Mouse (Mus musculus): ENCODE results near the gene Ttc22.
A peak's percentile ranks its signal among the peaks of the same experiment; 100 is the strongest.

Gene Ttc22

GRCm38 (mm10) chr4:106622030-106622493, at the start of gene Ttc22:
Ttc22 (plus strand) TSS chr4:106622432.
- peak; percentile 83 to 90 for DNase-seq

GRCm38 (mm10) chr4:106575022-106575421, 47.2 kb upstream of the Ttc22 start:
- no peak for DNase-seq

- peak; percentile 61 to 83 for DNase-seq
These were observed 44.7 kb upstream of the Ttc22 start for GRCm38 (mm10) chr4:106577511-106577910.

DNA sequence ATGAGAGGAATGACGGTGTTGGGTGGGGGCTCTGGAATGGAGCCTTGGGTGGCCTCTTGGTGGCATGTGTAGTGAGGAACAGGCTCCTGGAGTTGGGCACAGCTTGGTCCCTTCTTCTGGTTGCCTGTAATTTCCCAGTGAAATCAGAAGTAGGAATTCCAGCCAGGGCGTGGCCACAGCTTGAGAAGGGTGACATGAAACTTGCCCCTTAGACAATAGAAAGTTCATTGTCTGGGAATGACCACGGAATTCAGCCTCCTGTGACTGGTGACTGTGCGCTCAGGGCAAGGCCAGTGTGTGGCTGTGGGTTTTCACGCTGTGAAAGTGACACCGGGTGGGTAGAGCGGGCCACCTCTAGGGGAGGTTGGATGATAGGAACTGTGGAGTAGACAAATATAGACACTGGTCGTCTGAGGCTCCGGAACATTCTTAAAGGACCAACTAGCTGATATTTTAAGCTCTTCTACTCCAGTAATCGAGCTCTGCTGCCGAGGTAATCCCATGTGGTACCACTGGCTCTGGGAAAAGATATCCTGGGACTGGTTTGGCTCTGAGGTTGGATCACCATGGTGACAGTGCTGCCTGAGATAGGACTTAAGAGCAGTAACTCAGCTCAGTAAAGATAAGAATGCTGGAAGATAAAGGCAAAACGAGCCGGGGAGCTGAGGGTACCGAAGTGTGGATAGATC, 40.9 kb upstream of the Ttc22 start:
- DNase-seq = no peak

- DNase-seq = no peak
These were observed 40.4 kb upstream of the Ttc22 start for GRCm38 (mm10) chr4:106581865-106582204.

- peak; percentile 82 to 92 for DNase-seq
These were observed 39.6 kb upstream of the Ttc22 start for GRCm38 (mm10) chr4:106582428-106583153.

DNA sequence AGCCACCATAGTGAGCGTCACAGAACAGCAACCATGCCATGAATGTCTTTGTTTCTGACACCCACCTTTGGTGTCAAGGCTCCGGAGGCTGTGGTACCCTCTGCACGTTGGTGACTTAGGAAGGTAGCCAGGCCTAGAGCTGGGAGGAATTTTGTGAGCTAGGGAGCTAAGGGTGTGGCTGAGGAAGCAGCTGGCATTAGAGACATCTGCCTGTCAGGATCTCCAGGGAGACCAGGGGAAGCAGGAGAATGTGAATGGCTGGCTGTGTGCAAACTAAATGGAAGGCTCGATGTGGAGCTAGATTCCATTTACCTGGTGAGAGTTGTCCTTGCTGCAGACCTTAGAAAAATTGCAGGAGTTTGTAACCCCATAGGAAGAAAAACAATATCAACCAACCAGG, 37.6 kb upstream of the Ttc22 start:
- no peak for DNase-seq

DNA sequence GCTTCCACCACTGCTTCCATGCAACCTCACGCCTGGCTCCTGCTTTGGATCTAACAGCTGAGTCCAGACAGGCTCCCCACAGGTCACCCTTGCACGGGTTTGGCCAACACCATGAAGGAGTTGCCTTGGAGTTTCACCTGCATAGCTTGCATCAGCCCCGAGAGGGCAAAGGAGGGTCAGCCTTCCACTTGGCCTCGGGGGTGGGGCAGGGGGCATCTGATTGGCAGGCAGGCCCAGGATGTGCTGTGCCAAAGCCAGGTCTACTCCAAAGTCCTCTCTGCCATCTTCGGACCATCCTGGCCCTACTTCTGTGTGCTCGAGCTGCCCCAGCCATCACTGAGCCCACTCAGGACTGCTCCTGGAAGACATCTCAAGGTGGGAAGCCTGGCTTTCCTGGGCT, 35.2 kb upstream of the Ttc22 start:
- peak; percentile 79 to 95 for DNase-seq

DNA sequence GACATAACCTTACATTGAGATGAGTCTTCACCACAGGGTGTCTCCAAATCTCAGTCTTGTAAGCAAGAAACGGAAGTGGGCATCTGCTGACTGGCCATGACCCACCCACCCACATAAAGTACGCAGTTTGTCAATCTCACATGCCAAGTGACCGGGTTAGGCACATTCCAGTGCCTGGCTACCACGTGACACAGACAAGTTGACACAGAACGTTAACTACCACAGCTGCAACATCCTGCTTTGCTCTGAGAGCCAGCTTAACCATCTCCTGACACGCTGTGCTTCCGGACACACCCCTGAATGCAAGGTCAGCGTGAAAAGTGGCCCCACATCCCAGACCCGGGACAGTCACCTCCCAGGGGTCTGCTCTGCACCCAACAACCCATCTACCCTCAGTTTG, 32.1 kb upstream of the Ttc22 start:
- DNase-seq = peak; percentile 18 to 64

DNA sequence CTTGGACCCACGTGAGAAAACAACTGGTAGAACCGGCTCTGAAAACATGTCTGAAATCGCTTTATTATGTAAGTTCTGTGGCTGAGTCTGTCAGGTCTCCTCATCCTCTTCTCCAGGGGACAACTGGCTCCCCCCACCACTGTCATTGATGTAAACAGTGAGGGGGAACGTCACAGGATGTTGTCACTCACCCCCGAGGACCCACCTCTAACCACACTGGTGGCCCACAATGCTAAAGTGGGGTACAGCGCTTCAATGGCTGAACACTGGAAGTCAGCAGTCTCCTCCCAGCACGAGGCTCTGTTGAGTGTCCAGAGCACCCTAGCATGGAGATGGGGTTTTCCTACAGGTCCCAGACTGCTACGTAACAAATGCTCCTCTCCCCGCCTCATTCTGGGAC, 31.4 kb upstream of the Ttc22 start:
- no peak for DNase-seq

- DNase-seq = no peak
These were observed 28.6 kb upstream of the Ttc22 start for GRCm38 (mm10) chr4:106593636-106594035.

GRCm38 (mm10) chr4:106596200-106596599, 26.0 kb upstream of the Ttc22 start:
- peak in 1 of 2 experiments; percentile 32 for DNase-seq

- DNase-seq = no peak
These were observed 25.2 kb upstream of the Ttc22 start for GRCm38 (mm10) chr4:106597055-106597454.

- no peak for DNase-seq
These were observed 24.5 kb upstream of the Ttc22 start for GRCm38 (mm10) chr4:106597741-106598140.

- peak in 1 of 2 experiments; percentile 26 for DNase-seq
These were observed 22.8 kb upstream of the Ttc22 start for GRCm38 (mm10) chr4:106599415-106599814.

- DNase-seq = peak; percentile 56 to 73
These were observed 21.5 kb upstream of the Ttc22 start for GRCm38 (mm10) chr4:106600770-106601169.

- DNase-seq = peak in 1 of 2 experiments; percentile 30
These were observed 15.3 kb upstream of the Ttc22 start for GRCm38 (mm10) chr4:106606639-106607554.

- peak in 1 of 2 experiments; percentile 56 for DNase-seq
These were observed 14.3 kb upstream of the Ttc22 start for GRCm38 (mm10) chr4:106607905-106608304.

- DNase-seq = no peak
These were observed 9.1 kb upstream of the Ttc22 start for GRCm38 (mm10) chr4:106613105-106613504.

DNA sequence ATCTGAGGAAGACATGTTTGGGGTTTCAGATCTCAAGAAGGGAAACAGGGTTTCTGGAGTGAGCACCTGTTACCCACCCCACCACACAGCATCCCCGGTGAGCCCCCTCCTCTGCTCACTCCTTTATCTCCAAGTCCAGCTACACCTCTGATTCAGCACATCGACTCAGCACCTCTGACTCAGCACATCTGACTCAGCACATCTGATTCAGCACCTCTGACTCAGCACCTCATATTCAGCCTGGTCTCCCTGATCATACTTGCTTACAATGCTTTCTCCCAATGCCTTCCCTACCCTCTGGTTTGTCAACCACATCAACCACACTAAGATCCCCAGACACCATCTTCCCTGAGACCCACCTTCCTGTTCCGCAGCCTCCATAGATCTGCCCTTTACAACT, 8.7 kb upstream of the Ttc22 start:
- DNase-seq = peak in 1 of 2 experiments; percentile 38

DNA sequence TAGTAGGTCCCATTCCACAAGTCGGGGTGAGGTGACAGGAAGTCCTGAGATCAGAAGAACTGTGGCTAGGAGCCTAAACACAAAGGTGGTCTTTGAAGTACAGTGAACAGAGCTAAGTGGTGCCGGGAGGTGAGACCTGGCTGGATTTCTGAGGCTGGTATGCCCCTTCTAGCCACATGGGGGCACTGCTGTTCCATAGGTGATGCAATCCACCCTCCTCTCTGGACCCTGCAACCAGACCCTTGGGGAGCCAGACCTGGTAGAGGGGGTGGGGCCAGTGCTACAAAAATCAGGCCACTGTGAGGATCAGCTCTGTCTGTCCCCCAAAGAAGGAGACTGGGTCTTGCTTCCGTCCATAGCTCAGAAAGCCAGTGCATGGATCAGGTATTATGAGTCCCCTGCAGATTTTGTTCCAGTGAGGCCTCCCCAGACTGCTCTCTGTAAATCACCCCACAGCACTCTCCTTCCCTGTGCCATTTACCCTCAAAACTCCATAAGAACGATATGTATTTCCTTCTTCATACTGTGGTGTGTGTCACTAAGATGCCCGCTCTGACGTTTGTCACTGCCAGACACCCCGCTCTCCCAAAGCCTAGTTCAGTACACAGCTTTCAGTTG, 7.9 kb upstream of the Ttc22 start:
- DNase-seq = peak; percentile 73

DNA sequence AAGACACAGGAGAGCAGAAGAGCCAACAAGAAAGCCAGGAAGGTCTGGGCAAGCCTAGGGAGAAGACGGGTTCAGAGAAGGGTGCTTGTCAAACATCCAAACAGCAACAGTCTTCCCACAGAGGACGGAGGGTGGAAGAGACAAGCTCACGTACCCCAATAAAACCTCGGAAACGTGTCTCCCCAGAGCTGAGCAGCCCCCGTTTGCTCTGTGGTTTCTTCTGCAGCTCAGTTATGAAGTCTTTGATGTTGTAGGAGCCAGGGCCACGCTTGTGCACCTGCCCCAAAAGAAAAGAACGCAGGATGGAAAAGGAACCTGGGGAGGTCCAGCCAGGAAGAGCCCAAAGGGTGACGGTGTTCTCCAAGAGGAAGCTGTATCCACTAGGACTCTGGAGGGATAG, 7.4 kb upstream of the Ttc22 start:
- DNase-seq = no peak

DNA sequence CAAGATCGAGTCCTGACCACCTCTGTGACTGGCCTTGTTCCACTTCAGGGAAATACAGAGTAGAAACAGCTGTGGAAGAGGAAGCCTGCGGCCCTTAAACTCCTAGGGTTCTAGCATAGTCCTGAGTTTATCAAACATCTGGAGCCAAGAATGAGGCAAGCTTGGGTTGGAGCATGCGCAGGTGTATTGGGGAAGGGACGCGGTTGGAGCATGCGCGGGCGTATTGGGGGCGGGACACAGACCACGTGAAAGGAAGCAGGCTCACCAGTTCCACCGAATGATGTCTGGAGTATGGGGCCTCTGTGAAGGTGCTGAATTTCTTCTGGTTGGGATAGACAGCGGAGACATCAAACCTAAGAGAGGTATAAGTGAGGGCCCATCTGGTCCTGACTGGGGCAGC, 6.6 kb upstream of the Ttc22 start:
- no peak for DNase-seq

All from kidney, postnatal 25 days (tissue).